Mouse (Mus musculus) lung, embryonic 15.5 days (tissue): Measurements from ENCODE around the gene Slc12a8. TPM values are rescaled to one million over a fixed set of nuclear protein-coding genes. Genes with fewer than 3 reads are reported as not detected.

Experiments
- ATAC-seq: fragments of 200-750 bp; cut with Nextera tagmentation; 2 replicates; pipeline ENCODE4 v1.8.0; 2017; ENCODE audit warnings: moderate number of reproducible peaks, borderline replicate concordance; ENCODE audit not compliant: low FRiP score, low TSS enrichment; ENCODE audit errors: extremely low read depth
- H3K27ac ChIP-seq: fragments of 300-500 bp; sonication (generic); 2 replicates; pipeline ENCODE4 v1.5.1; 2015; ENCODE audit warnings: moderate library complexity, mild to moderate bottlenecking, inconsistent platforms
- H3K27me3 ChIP-seq: fragments of 300-500 bp; sonication (generic); 2 replicates; pipeline ENCODE4 v1.6.1; 2015; ENCODE audit warnings: inconsistent platforms
- H3K36me3 ChIP-seq: fragments of 300-500 bp; sonication (generic); 2 replicates; pipeline ENCODE4 v1.6.1; 2015; ENCODE audit warnings: inconsistent platforms
- H3K4me1 ChIP-seq: fragments of 300-500 bp; sonication (generic); 2 replicates; pipeline ENCODE4 v1.6.1; 2015; ENCODE audit warnings: inconsistent platforms
- H3K4me2 ChIP-seq: fragments of 300-500 bp; sonication (generic); 2 replicates; pipeline ENCODE4 v1.6.1; 2015; ENCODE audit warnings: inconsistent platforms, mild to moderate bottlenecking, moderate library complexity
- H3K4me3 ChIP-seq: fragments of 300-500 bp; sonication (generic); 2 replicates; pipeline ENCODE4 v1.5.1; 2015; ENCODE audit warnings: mild to moderate bottlenecking, inconsistent platforms
- H3K9ac ChIP-seq: fragments of 300-500 bp; sonication (generic); 2 replicates; pipeline ENCODE4 v1.6.1; 2015; ENCODE audit warnings: inconsistent platforms
- H3K9me3 ChIP-seq: fragments of 300-500 bp; sonication (generic); 2 replicates; pipeline ENCODE4 v1.6.1; 2016; ENCODE audit warnings: inconsistent platforms
- WGBS: fragments of 180-500 bp; shearing (Covaris S2); methylation state at CpG from one replicate; pipeline ENCODE4 v1.1.7; 2015; 5-methylcytosine and 5-hydroxymethylcytosine counted together
- polyA plus RNA-seq: library from polyadenylated mRNA; unstranded; fragments of >200 nt; fragmentation: Nextera tagmentation; extraction: Ambion mirVana; gene quantifications from 2 replicates; pipeline ENCODE4 v1.2.1, GENCODE M21; 2015

Slc12a8 gene
- polyA plus RNA-seq, 1 experiment from 2014 or later = 0.64 TPM

DNA sequence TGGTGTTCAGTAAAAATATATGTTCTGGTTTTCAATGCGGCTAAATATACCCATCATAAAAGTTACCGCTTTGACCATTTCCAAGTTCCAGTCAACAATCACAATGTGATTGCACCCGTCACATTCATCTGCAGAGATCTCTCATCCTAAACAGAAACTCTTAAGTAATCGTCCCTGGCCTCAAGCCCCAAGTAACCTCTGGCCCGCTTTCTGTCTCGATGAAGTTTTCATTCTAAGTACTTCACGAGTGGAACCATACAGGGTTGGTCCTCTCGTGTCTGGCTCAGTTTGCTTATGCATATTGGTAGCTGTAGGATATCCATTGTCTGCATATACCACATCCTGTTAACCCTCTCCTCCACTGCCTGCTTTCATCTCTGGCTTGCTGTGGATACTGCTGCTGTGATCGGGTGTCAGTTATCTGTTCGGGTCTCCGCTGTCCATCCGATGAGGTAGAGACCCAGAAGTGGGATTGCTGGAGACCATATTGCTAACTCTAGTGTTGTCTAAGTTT, 181.2 kb downstream of the Slc12a8 start:
- H3K4me2 ChIP-seq = no peak overlapping the region; the same call in 1 of the 2 replicates
- H3K27ac ChIP-seq = peak overlapping the region; percentile 72
- 30% methylated on average over 12 of the region's 12 CpGs for WGBS
- no peaks in the 10 kb centered on the region for H3K27me3 ChIP-seq
- no peak for ATAC-seq
- H3K9me3 ChIP-seq = no peaks in the 10 kb centered on the region
- no peak overlapping the region for H3K9ac ChIP-seq
- no peaks in the 10 kb centered on the region for H3K36me3 ChIP-seq
- H3K4me3 ChIP-seq = no peak overlapping the region
- H3K4me1 ChIP-seq = peaks cover 31% of the 10 kb centered on the region

DNA sequence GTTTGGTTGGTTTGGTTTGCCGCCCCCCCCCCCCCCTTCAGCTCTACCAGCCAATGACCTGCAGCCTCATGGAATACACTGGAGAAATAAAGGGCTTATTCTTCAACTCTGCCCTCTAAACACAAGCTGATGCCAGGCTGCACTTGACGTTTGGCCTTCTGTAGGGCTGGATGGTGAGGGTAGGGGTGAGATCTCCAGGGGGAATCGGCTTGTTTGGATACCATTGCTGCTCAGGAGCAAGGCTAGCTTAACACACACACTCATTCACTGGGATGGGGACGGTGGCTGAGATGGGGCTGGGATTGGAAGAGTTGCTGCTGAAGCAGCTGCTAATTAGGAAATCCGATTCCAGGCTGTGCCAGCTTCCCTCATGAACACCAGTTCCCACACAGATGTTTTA, 183.5 kb downstream of the Slc12a8 start:
- Histone ChIP-seq H3K4me2 (no peak overlapping the region), H3K4me3 (no peak overlapping the region), H3K27me3 (no peaks in the 10 kb centered on the region), H3K27ac (no peak overlapping the region), H3K36me3 (no peaks in the 10 kb centered on the region), H3K9me3 (no peaks in the 10 kb centered on the region), H3K9ac (no peak overlapping the region), H3K4me1 (peaks cover 41% of the 10 kb centered on the region)
- ATAC-seq = no peak
- 54% methylated on average over 5 of the region's 5 CpGs for WGBS

DNA sequence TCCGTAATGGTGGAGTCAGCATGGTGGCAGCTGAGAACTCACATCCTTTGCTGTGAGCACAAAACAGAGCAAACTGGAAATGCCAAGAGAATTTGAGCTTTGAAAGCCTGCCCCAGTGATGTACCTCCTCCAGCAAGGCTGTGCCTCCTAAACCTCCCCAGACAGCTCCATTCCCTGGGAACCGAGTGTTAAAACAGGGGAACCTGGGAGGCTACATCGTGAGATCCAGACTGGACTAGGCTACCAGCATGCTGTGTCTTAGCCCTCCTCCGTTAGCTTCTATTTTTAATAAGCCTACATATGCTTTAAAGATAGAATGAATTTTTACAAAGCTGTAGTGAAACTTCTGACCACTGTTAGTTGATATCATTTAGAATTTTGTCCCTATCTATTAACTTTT, 184.7 kb downstream of the Slc12a8 start:
- H3K4me2 ChIP-seq = no peak overlapping the region
- no peaks in the 10 kb centered on the region for H3K9me3 ChIP-seq
- H3K4me3 ChIP-seq = no peak overlapping the region
- no peaks in the 10 kb centered on the region for H3K36me3 ChIP-seq
- no peak overlapping the region for H3K9ac ChIP-seq
- WGBS = 90% methylated on average over 4 of the region's 4 CpGs
- no peak overlapping the region for H3K27ac ChIP-seq
- ATAC-seq = no peak
- H3K27me3 ChIP-seq = no peaks in the 10 kb centered on the region
- H3K4me1 ChIP-seq = peaks cover 32% of the 10 kb centered on the region

- H3K27ac ChIP-seq = no peak overlapping the region
- WGBS = 83% methylated on average over 9 of the region's 9 CpGs
Observed at GRCm38 (mm10) chr16:33704289-33704688, 187.2 kb downstream of the Slc12a8 start.

GRCm38 (mm10) chr16:33705258-33705657, 188.1 kb downstream of the Slc12a8 start:
- H3K4me2 ChIP-seq = no peak overlapping the region

More at GRCm38 (mm10) chr16:33704289-33704688, 187.2 kb downstream of the Slc12a8 start:
- no peak overlapping the region for H3K9ac ChIP-seq
- no peak overlapping the region for H3K4me2 ChIP-seq
- no peaks in the 10 kb centered on the region for H3K9me3 ChIP-seq
- H3K4me3 ChIP-seq = no peak overlapping the region
- H3K36me3 ChIP-seq = no peaks in the 10 kb centered on the region
- 0 out of 2 replicates have a peak, but pooled peaks cover 10% of the 10 kb centered on the region for H3K4me1 ChIP-seq
- no peak for ATAC-seq
- no peaks in the 10 kb centered on the region for H3K27me3 ChIP-seq

DNA sequence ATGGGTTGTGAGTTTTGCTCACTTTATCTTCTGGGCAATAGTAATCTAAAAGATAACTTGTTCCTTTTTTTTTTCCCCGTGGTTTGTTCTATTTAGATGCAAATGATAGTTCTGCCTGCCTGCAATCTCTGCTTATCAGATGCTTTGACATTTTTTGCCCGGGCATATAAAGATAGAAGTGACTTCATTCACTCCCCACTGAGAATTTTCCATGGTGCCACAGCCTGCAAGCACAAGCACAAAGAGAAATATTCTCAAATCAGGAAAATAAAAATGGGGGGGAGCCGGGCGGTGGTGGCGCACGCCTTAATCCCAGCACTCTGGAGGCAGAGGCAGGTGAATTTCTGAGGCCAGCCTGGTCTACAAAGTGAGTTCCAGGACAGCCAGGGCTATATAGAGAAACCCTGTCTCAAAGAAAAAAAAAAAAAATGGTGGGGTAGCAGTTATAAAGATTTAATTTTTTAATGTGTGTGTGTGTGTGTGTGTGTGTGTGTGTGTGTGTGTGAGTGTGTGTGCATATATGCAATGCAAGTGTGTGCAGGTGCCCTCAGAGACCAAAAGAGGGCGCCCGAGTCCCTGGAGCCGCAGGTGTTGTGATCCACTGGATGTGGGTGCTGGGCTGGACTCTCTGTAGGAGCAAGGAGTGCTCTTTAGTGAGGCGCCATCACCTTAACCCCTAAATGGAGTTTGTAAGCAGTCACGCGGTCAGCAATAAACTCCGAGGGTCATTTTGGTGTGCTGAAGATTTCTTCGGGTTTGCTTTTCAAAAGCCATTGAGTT, 189.2 kb downstream of the Slc12a8 start:
- Histone ChIP-seq H3K4me2 (no peak overlapping the region), H3K4me3 (no peak overlapping the region), H3K36me3 (no peaks in the 10 kb centered on the region; the same call in 1 of the 2 replicates), H3K4me1 (0 out of 2 replicates have a peak, but pooled peaks cover 10% of the 10 kb centered on the region), H3K9me3 (no peaks in the 10 kb centered on the region), H3K27ac (no peak overlapping the region), H3K9ac (no peak overlapping the region), H3K27me3 (no peaks in the 10 kb centered on the region)
- ATAC-seq = no peak
- WGBS = 96% methylated on average over 14 of the region's 14 CpGs

More at GRCm38 (mm10) chr16:33705258-33705657, 188.1 kb downstream of the Slc12a8 start:
- no peak for ATAC-seq
- 25% methylated on average over 6 of the region's 6 CpGs for WGBS
- Histone ChIP-seq H3K4me1 (0 out of 2 replicates have a peak, but pooled peaks cover 10% of the 10 kb centered on the region), H3K9me3 (no peaks in the 10 kb centered on the region), H3K27ac (no peak overlapping the region), H3K9ac (no peak overlapping the region), H3K27me3 (no peaks in the 10 kb centered on the region), H3K4me3 (no peak overlapping the region), H3K36me3 (no peaks in the 10 kb centered on the region)

DNA sequence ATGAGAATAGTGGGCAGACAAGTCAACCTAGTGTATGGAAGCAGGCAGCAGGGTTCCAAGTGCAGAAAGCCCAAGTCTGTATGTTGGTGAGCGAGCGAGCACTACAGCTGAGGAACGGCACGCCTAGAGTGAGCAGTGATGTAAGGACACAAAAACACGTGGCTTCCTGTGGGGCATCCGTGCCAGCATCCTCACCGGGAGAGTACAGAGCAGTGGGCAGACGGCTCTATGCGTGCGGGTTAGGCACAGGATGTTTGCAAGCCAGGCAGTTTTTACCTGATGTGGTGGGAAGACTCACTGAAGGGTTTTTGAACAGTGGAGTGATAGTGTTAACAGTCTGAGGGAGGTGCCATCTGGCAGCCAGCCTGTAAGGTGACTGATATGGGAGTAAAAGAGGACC, 190.9 kb downstream of the Slc12a8 start:
- no peak for ATAC-seq
- 84% methylated on average over 10 of the region's 10 CpGs for WGBS
- no peak overlapping the region for H3K27ac ChIP-seq
- no peak overlapping the region for H3K9ac ChIP-seq
- H3K27me3 ChIP-seq = no peaks in the 10 kb centered on the region
- no peak overlapping the region for H3K4me3 ChIP-seq
- H3K36me3 ChIP-seq = no peaks in the 10 kb centered on the region; the same call in 1 of the 2 replicates
- no peaks in the 10 kb centered on the region for H3K9me3 ChIP-seq
- H3K4me1 ChIP-seq = 0 out of 2 replicates have a peak, but pooled peaks cover 10% of the 10 kb centered on the region
- no peak overlapping the region for H3K4me2 ChIP-seq

DNA sequence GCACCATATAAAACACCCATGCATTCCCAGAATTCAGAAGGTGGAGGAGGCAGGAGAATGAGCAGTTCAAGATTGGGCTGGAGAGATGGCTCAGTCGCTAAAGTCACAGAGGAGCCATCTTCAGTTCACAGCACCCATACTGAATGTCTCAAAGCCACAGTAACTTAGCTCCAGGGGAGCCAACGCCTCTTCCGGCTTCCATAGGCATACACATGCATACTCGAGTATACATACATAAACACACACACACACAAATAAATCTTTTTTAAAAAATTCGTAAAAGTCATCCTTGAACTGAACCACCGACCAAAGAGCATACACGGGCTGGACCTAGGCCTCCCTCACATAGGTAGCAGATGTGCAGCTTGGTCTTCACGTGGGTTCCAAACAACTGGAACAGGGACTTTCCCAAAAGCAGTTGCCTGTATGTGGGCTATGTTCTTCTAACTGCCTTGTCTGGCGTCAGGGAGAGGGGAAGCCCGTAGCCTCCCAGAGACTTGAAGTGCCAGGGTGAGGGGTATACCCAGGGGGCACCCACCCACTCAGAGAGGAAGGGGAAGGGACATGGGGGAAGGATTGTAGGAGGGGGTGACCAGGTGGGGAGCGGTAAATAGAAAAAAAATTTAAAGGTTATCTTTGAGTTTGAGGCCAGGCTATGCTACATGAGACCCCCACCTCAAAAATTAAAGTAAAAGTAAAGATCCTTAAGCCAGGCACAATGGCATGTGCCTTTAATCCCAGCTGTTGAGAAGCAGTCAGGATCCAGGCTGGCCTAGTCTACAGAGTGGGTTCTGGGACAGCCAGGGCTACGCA, 191.7 kb downstream of the Slc12a8 start:
- Histone ChIP-seq H3K36me3 (no peaks in the 10 kb centered on the region; the same call in 1 of the 2 replicates), H3K4me2 (no peak overlapping the region), H3K9me3 (no peaks in the 10 kb centered on the region), H3K27me3 (no peaks in the 10 kb centered on the region), H3K27ac (no peak overlapping the region), H3K4me1 (0 out of 2 replicates have a peak, but pooled peaks cover 10% of the 10 kb centered on the region), H3K4me3 (no peak overlapping the region), H3K9ac (no peak overlapping the region)
- WGBS = 86% methylated on average over 12 of the region's 12 CpGs
- ATAC-seq = no peak

Other genes with a start within 250 kb of the Slc12a8 start
- 55.5 and 61.4 TPM in 2 replicates for gene Zfp148, start 136.5 kb upstream of the Slc12a8 start, polyA plus RNA-seq
- 21.1 and 25.2 TPM in 2 replicates for gene Heg1, start 167.0 kb downstream of the Slc12a8 start, polyA plus RNA-seq